In the genomic region with DNA sequence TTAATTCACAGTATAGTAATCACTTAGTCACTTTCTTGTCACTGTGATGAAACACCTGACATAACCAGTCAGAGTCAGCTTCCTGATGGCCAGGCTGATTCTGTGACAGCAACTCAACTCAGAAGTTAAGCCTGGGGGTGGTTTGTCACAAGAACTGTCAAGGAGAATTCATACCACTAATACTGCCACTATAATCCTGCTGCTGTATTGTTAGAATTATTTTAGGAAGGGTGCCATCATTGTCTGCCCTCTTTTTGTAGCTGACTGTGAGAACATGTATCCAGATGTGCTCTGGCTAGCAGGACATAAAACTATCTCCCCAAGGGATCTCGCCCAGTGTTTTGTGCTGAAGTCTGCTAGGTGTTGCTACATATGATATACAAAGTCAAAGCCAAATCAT, we compare ENCODE assay signal across 28 mouse cellular contexts.
"Had no signal": no experiment of that assay in that cellular context is flagged by ENCODE, and none has a peak within 500 bp of the region (broad histone marks: within the 10 kb centered on the region; RNA-seq: fewer than 3 reads in every experiment).

No protein-coding gene starts in this region.

- DNase-seq: cerebellum, adult 2 months; cerebellum, adult 8-10 months; cerebellum, adult 9-10 months; cerebellum, adult 9-11 months; cerebellum, postnatal 10 days; cerebellum, postnatal 14 days; cerebellum, postnatal 25 days; cerebellum, postnatal 36 days; embryo, embryonic 11 days; forebrain, postnatal 0 days; gastrocnemius, adult 2 months; gastrocnemius, postnatal 10 days; gastrocnemius, postnatal 14 days; gastrocnemius, postnatal 25 days; gastrocnemius, postnatal 36 days; heart, adult 18-20 months; heart, adult 2 months had no signal

- H3K27ac ChIP-seq: embryonic facial prominence, embryonic 10.5 days; embryonic facial prominence, embryonic 12.5 days; embryonic facial prominence, embryonic 13.5 days; embryonic facial prominence, embryonic 15.5 days; forebrain, embryonic 10.5 days; forebrain, embryonic 12.5 days; forebrain, embryonic 13.5 days; forebrain, embryonic 15.5 days; gastrocnemius, adult 2 months; heart, adult 2 months had no signal

- H3K9ac ChIP-seq: embryonic facial prominence, embryonic 12.5 days; embryonic facial prominence, embryonic 13.5 days; embryonic facial prominence, embryonic 15.5 days; forebrain, embryonic 12.5 days; forebrain, embryonic 13.5 days; forebrain, embryonic 15.5 days; forebrain, postnatal 0 days had no signal

- ATAC-seq: forebrain, embryonic 13.5 days; forebrain, embryonic 14.5 days; forebrain, embryonic 15.5 days; forebrain, embryonic 16.5 days; forebrain, postnatal 0 days had no signal

- H3K36me3 ChIP-seq: embryonic facial prominence, embryonic 10.5 days; embryonic facial prominence, embryonic 12.5 days; embryonic facial prominence, embryonic 13.5 days; embryonic facial prominence, embryonic 15.5 days; forebrain, embryonic 10.5 days; forebrain, embryonic 12.5 days; forebrain, embryonic 15.5 days had no signal

- H3K4me3 ChIP-seq: embryonic facial prominence, embryonic 10.5 days; embryonic facial prominence, embryonic 12.5 days; embryonic facial prominence, embryonic 13.5 days; embryonic facial prominence, embryonic 15.5 days; erythroblast, embryonic 14.5 days; forebrain, embryonic 10.5 days; forebrain, embryonic 12.5 days; forebrain, embryonic 13.5 days; forebrain, embryonic 15.5 days; gastrocnemius, adult 2 months; heart, adult 2 months had no signal

- H3K4me2 ChIP-seq: embryonic facial prominence, embryonic 12.5 days; embryonic facial prominence, embryonic 13.5 days; embryonic facial prominence, embryonic 15.5 days; forebrain, embryonic 12.5 days; forebrain, embryonic 13.5 days; forebrain, embryonic 15.5 days had no signal

- H3K9me3 ChIP-seq: embryonic facial prominence, embryonic 10.5 days; embryonic facial prominence, embryonic 12.5 days; embryonic facial prominence, embryonic 13.5 days; embryonic facial prominence, embryonic 15.5 days; forebrain, embryonic 10.5 days; forebrain, embryonic 12.5 days; forebrain, embryonic 13.5 days; forebrain, embryonic 15.5 days had no signal

- H3K27me3 ChIP-seq: embryonic facial prominence, embryonic 12.5 days; embryonic facial prominence, embryonic 13.5 days; embryonic facial prominence, embryonic 15.5 days; forebrain, embryonic 12.5 days; forebrain, embryonic 13.5 days; forebrain, embryonic 15.5 days had no signal
